Comparison of ENCODE assay signal across 8 mouse cellular contexts in genomic region chr15:97373203-97374084, GRCm38 (mm10).
DNase-seq lines count a peak whose midpoint lies in the region; ATAC-seq and TF ChIP-seq lines count a peak whose summit lies in the region.

No protein-coding gene starts in this region.

- no peak for TF ChIP-seq EP300 in liver, postnatal 0 days (IDR thresholded peaks at IDR 0.05; ENCODE audit: low read depth)

- peaks cover 2% of the 10 kb centered on the region; the same call in 1 of the 2 replicates for H3K27me3 ChIP-seq in erythroblast, embryonic 14.5 days (ENCODE audit: control insufficient read depth)
- peaks cover 3% of the 10 kb centered on the region; the same call in 1 of the 2 replicates for H3K27me3 ChIP-seq in embryonic facial prominence, embryonic 14.5 days (replicated peaks; ENCODE audit: control insufficient read depth, insufficient read depth, low read length)
- no peaks in the 10 kb centered on the region for H3K27me3 ChIP-seq in hindbrain, embryonic 14.5 days (ENCODE audit: control insufficient read depth, insufficient read depth, low read length)
- no peaks in the 10 kb centered on the region for H3K27me3 ChIP-seq in liver, postnatal 0 days (ENCODE audit: insufficient read depth, low read length)
- H3K27me3 ChIP-seq in neural tube, embryonic 13.5 days = peaks cover 17% of the 10 kb centered on the region; the same call in 1 of the 2 replicates

- TF ChIP-seq CTCF in liver, postnatal 0 days (IDR thresholded peaks at IDR 0.05; ENCODE audit: low read depth) = no peak

- peak overlapping the region; percentile 49 for H3K4me2 ChIP-seq in embryonic facial prominence, embryonic 14.5 days (ENCODE audit: low read depth, low read length)
- H3K4me2 ChIP-seq in hindbrain, embryonic 14.5 days (replicated peaks) = peak overlapping the region; percentile 38
- peak overlapping the region; percentile 66 for H3K4me2 ChIP-seq in liver, postnatal 0 days (ENCODE audit: low read depth, low read length)
- H3K4me2 ChIP-seq in neural tube, embryonic 13.5 days = peak overlapping the region; percentile 46

- no peaks in the 10 kb centered on the region for H3K9me3 ChIP-seq in erythroblast, embryonic 14.5 days (ENCODE audit: control insufficient read depth, low read length)
- H3K9me3 ChIP-seq in embryonic facial prominence, embryonic 14.5 days (ENCODE audit: control insufficient read depth, low read length) = no peaks in the 10 kb centered on the region
- H3K9me3 ChIP-seq in hindbrain, embryonic 14.5 days (ENCODE audit: control insufficient read depth, low read length) = no peaks in the 10 kb centered on the region
- no peaks in the 10 kb centered on the region for H3K9me3 ChIP-seq in liver, postnatal 0 days (ENCODE audit: low read length)
- no peaks in the 10 kb centered on the region for H3K9me3 ChIP-seq in neural tube, embryonic 13.5 days

- peaks cover 41% of the 10 kb centered on the region for H3K36me3 ChIP-seq in erythroblast, embryonic 14.5 days (ENCODE audit: control insufficient read depth)
- H3K36me3 ChIP-seq in embryonic facial prominence, embryonic 14.5 days (ENCODE audit: control insufficient read depth, insufficient read depth, low read length) = no peaks in the 10 kb centered on the region
- H3K36me3 ChIP-seq in hindbrain, embryonic 14.5 days (replicated peaks; ENCODE audit: control insufficient read depth, insufficient read depth) = no peaks in the 10 kb centered on the region
- H3K36me3 ChIP-seq in liver, postnatal 0 days (replicated peaks; ENCODE audit: insufficient read depth, low read length) = no peaks in the 10 kb centered on the region
- H3K36me3 ChIP-seq in neural tube, embryonic 13.5 days = no peaks in the 10 kb centered on the region

- 15% methylated on average over 25 of the region's 25 CpGs for WGBS in embryonic facial prominence, embryonic 14.5 days
- 16% methylated on average over 25 of the region's 25 CpGs for WGBS in hindbrain, embryonic 14.5 days
- 9% methylated on average over 24 of the region's 25 CpGs for WGBS in liver, postnatal 0 days (ENCODE audit: insufficient replicate concordance)
- WGBS in neural tube, embryonic 13.5 days = 14% methylated on average over 25 of the region's 25 CpGs

- no peak overlapping the region for H3K9ac ChIP-seq in embryonic facial prominence, embryonic 14.5 days (ENCODE audit: low read depth, low read length)
- H3K9ac ChIP-seq in hindbrain, embryonic 14.5 days = no peak overlapping the region
- peak overlapping the region; percentile 57 for H3K9ac ChIP-seq in liver, postnatal 0 days (replicated peaks)
- H3K9ac ChIP-seq in neural tube, embryonic 13.5 days = peak overlapping the region; percentile 54; the same call in 1 of the 2 replicates

- DNase-seq in embryonic facial prominence, embryonic 14.5 days (ENCODE audit: low spot score) = peak; percentile 24
- DNase-seq in hindbrain, embryonic 14.5 days (ENCODE audit: low spot score) = no peak
- DNase-seq in liver, postnatal 0 days = peak; percentile 68
- DNase-seq in adipocyte (ENCODE audit: low spot score) = no peak
- no peak for DNase-seq in gastrocnemius, postnatal 25 days

- H3K4me1 ChIP-seq in erythroblast, embryonic 14.5 days (ENCODE audit: control insufficient read depth) = peaks cover 68% of the 10 kb centered on the region
- peaks cover 2% of the 10 kb centered on the region; the same call in 1 of the 2 replicates for H3K4me1 ChIP-seq in embryonic facial prominence, embryonic 14.5 days (ENCODE audit: control insufficient read depth, insufficient read depth, low read length)
- peaks cover 6% of the 10 kb centered on the region; the same call in 1 of the 2 replicates for H3K4me1 ChIP-seq in hindbrain, embryonic 14.5 days (replicated peaks; ENCODE audit: control insufficient read depth, insufficient read depth, low read length)
- peaks cover 19% of the 10 kb centered on the region for H3K4me1 ChIP-seq in liver, postnatal 0 days (ENCODE audit: insufficient read depth)
- H3K4me1 ChIP-seq in neural tube, embryonic 13.5 days (replicated peaks) = peaks cover 19% of the 10 kb centered on the region

- no peak overlapping the region for H3K27ac ChIP-seq in embryonic facial prominence, embryonic 14.5 days (replicated peaks; ENCODE audit: low read depth, low read length)
- H3K27ac ChIP-seq in hindbrain, embryonic 14.5 days = no peak overlapping the region
- H3K27ac ChIP-seq in liver, postnatal 0 days (ENCODE audit: low read depth) = peak overlapping the region; percentile 74
- no peak overlapping the region for H3K27ac ChIP-seq in neural tube, embryonic 13.5 days (replicated peaks)

- no peak for ATAC-seq in erythroblast, adult 5-6 weeks (replicated peaks; ENCODE audit: low FRiP score, poor library complexity, severe bottlenecking)
- ATAC-seq in embryonic facial prominence, embryonic 14.5 days (ENCODE audit: low read depth) = no peak
- ATAC-seq in hindbrain, embryonic 14.5 days (ENCODE audit: low FRiP score) = no peak
- ATAC-seq in liver, postnatal 0 days = peak; percentile 81
- no peak for ATAC-seq in neural tube, embryonic 13.5 days (ENCODE audit: low read depth)

- peak overlapping the region; percentile 48 for H3K4me3 ChIP-seq in erythroblast, embryonic 14.5 days (replicated peaks)
- 0 out of 2 replicates have a peak overlapping the region, but pooled peaks have one; percentile 12 for H3K4me3 ChIP-seq in embryonic facial prominence, embryonic 14.5 days (ENCODE audit: low read depth, low read length)
- H3K4me3 ChIP-seq in hindbrain, embryonic 14.5 days (replicated peaks; ENCODE audit: low read length) = no peak overlapping the region
- peak overlapping the region; percentile 32 for H3K4me3 ChIP-seq in liver, postnatal 0 days (ENCODE audit: low read depth, low read length)
- H3K4me3 ChIP-seq in neural tube, embryonic 13.5 days = peak overlapping the region; percentile 12

Comparison
In these comparisons a context has a peak if more than half of its experiments do, and no peak if none do; other contexts are left out.
1. DNase-seq: peak in embryonic facial prominence, embryonic 14.5 days (single experiment) and liver, postnatal 0 days (single experiment); none in hindbrain, embryonic 14.5 days (single experiment), adipocyte (single experiment) and gastrocnemius, postnatal 25 days (single experiment).
2. H3K9ac ChIP-seq: peak in liver, postnatal 0 days (single experiment) and neural tube, embryonic 13.5 days (single experiment); none in embryonic facial prominence, embryonic 14.5 days (single experiment) and hindbrain, embryonic 14.5 days (single experiment).
3. Peak in every context shown above with its lines, with median percentiles within 50 percentile points of each other: H3K4me2 ChIP-seq.